Mouse (Mus musculus) liver, embryonic 16.5 days (tissue): Measurements from ENCODE around the gene Tnnt2. TPM values are rescaled to one million over a fixed set of nuclear protein-coding genes. Genes with fewer than 3 reads are reported as not detected.

Experiments
- ATAC-seq: fragments of 200-750 bp; cut with Nextera tagmentation; 2 replicates; pipeline ENCODE4 v1.8.0; 2017; ENCODE audit warnings: low read depth, mild to moderate bottlenecking, moderate number of reproducible peaks, moderate library complexity
- H3K27ac ChIP-seq: fragments of 300-500 bp; sonication (generic); 2 replicates; pipeline ENCODE4 v1.5.1; 2014; ENCODE audit warnings: mild to moderate bottlenecking, low read length
- H3K27me3 ChIP-seq: fragments of 300-500 bp; sonication (generic); 2 replicates; pipeline ENCODE4 v1.6.1; 2014; ENCODE audit warnings: low read depth, low read length, mixed read lengths; ENCODE audit not compliant: control insufficient read depth, insufficient read depth
- H3K36me3 ChIP-seq: fragments of 300-500 bp; sonication (generic); 2 replicates; pipeline ENCODE4 v1.6.1; 2014; ENCODE audit warnings: mild to moderate bottlenecking; ENCODE audit not compliant: control insufficient read depth, insufficient read depth
- H3K4me1 ChIP-seq: fragments of 300-500 bp; sonication (generic); 2 replicates; pipeline ENCODE4 v1.6.1; 2014; ENCODE audit warnings: low read depth, low read length, mixed read lengths; ENCODE audit not compliant: control insufficient read depth
- H3K4me2 ChIP-seq: fragments of 300-500 bp; sonication (generic); 2 replicates; pipeline ENCODE4 v1.6.1; 2014; ENCODE audit warnings: low read depth, low read length, mixed read lengths
- H3K4me3 ChIP-seq: fragments of 300-500 bp; sonication (generic); 2 replicates; pipeline ENCODE4 v1.5.1; 2014; ENCODE audit warnings: low read depth, mild to moderate bottlenecking, low read length
- H3K9ac ChIP-seq: fragments of 300-500 bp; sonication (generic); 2 replicates; pipeline ENCODE4 v1.6.1; 2014; ENCODE audit warnings: low read depth, low read length
- H3K9me3 ChIP-seq: fragments of 300-500 bp; sonication (generic); replicated peaks from 2 replicates; pipeline ENCODE4 v1.6.1; 2016; ENCODE audit warnings: low read length; ENCODE audit not compliant: control insufficient read depth
- WGBS: fragments of 180-500 bp; shearing (Covaris S2); extraction: QIAGEN DNeasy Blood & Tissue Kit; methylation state at CpG from one replicate; pipeline ENCODE4 v1.1.7; 2014; ENCODE audit not compliant: insufficient replicate concordance; 5-methylcytosine and 5-hydroxymethylcytosine counted together
- polyA plus RNA-seq: library from polyadenylated mRNA; unstranded; fragments of >200 nt; fragmentation: Nextera tagmentation; extraction: Ambion mirVana; gene quantifications from 2 replicates; pipeline ENCODE4 v1.2.1, GENCODE M21; 2015

Tnnt2 gene
- polyA plus RNA-seq, 1 experiment from 2014 or later = 5.9 TPM

GRCm38 (mm10) chr1:135814531-135814930, 21.6 kb upstream of the Tnnt2 start:
- no peak for ATAC-seq
- Histone ChIP-seq H3K27ac (no peak overlapping the region), H3K36me3 (no peaks in the 10 kb centered on the region), H3K27me3 (peaks cover 32% of the 10 kb centered on the region), H3K9me3 (no peaks in the 10 kb centered on the region), H3K4me2 (no peak overlapping the region), H3K4me1 (no peaks in the 10 kb centered on the region), H3K9ac (no peak overlapping the region), H3K4me3 (no peak overlapping the region)
- 54% methylated on average over 5 of the region's 5 CpGs for WGBS

GRCm38 (mm10) chr1:135817595-135817994, 18.6 kb upstream of the Tnnt2 start:
- no peaks in the 10 kb centered on the region for H3K36me3 ChIP-seq
- no peak overlapping the region for H3K4me3 ChIP-seq
- H3K4me2 ChIP-seq = no peak overlapping the region
- no peaks in the 10 kb centered on the region for H3K9me3 ChIP-seq
- WGBS = 19% methylated on average over 4 of the region's 4 CpGs
- H3K27ac ChIP-seq = no peak overlapping the region
- no peak for ATAC-seq
- peaks cover 40% of the 10 kb centered on the region for H3K27me3 ChIP-seq
- no peak overlapping the region for H3K9ac ChIP-seq
- H3K4me1 ChIP-seq = no peaks in the 10 kb centered on the region

- ATAC-seq = no peak
- H3K27me3 ChIP-seq = peaks cover 40% of the 10 kb centered on the region
- H3K27ac ChIP-seq = no peak within 1 kb of the TSS
- no peaks in the 10 kb centered on the region for H3K4me1 ChIP-seq
- peak within 1 kb of the TSS; percentile 62 for H3K4me2 ChIP-seq
- no peak within 1 kb of the TSS; the same call in 1 of the 2 replicates for H3K9ac ChIP-seq
- no peaks in the 10 kb centered on the region for H3K36me3 ChIP-seq
- H3K4me3 ChIP-seq = peak within 1 kb of the TSS; percentile 46
- under 1% methylated on average over 63 of the region's 63 CpGs for WGBS
- no peaks in the 10 kb centered on the region for H3K9me3 ChIP-seq
Measured at GRCm38 (mm10) chr1:135818481-135819086, 17.6 kb upstream of the Tnnt2 start, which contains the start of gene Lad1. Gene Lad1, plus strand, starts transcription at chr1:135818598.

GRCm38 (mm10) chr1:135820071-135820470, 16.1 kb upstream of the Tnnt2 start:
- H3K4me1 ChIP-seq = no peaks in the 10 kb centered on the region
- H3K27me3 ChIP-seq = peaks cover 40% of the 10 kb centered on the region
- no peaks in the 10 kb centered on the region for H3K36me3 ChIP-seq
- no peak overlapping the region for H3K4me3 ChIP-seq
- no peak overlapping the region for H3K9ac ChIP-seq
- WGBS = 67% methylated on average over 10 of the region's 10 CpGs
- ATAC-seq = no peak
- H3K9me3 ChIP-seq = no peaks in the 10 kb centered on the region
- H3K4me2 ChIP-seq = no peak overlapping the region
- no peak overlapping the region for H3K27ac ChIP-seq

DNA sequence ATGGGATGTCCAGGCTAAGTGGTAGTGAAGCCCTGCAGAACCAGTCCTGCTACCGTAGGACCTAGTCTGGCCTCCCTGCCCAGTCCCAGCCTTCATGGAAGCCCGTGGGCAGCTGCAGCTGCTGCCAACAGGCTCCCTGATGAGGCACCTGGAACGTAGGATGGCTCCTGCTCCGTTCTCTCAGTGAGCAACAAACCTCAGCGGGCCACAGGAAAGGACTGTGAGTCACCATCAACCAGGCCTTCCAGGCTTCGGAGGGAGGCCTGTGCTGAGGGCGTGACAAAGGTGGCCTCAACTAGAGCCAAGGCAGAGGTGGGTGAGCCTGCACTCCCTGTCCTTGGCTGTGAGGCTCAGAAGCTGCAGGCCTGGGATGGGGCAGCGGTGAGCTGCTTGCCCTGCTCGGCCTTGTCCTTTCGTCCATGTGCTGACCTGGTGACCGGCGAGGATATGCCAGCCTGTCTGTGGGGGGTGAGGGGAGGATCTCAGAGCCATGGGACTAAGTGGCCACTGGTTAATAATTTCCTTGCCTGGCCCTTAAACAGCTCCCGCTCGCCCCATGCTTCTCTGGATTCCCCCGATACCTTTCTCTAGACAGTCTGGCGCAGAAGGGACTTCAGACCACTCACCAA, 15.3 kb upstream of the Tnnt2 start:
- Histone ChIP-seq H3K36me3 (no peaks in the 10 kb centered on the region), H3K4me2 (no peak overlapping the region), H3K27ac (no peak overlapping the region), H3K9ac (no peak overlapping the region), H3K9me3 (no peaks in the 10 kb centered on the region), H3K4me1 (no peaks in the 10 kb centered on the region), H3K27me3 (peaks cover 40% of the 10 kb centered on the region), H3K4me3 (no peak overlapping the region)
- no peak for ATAC-seq
- 55% methylated on average over 16 of the region's 16 CpGs for WGBS

DNA sequence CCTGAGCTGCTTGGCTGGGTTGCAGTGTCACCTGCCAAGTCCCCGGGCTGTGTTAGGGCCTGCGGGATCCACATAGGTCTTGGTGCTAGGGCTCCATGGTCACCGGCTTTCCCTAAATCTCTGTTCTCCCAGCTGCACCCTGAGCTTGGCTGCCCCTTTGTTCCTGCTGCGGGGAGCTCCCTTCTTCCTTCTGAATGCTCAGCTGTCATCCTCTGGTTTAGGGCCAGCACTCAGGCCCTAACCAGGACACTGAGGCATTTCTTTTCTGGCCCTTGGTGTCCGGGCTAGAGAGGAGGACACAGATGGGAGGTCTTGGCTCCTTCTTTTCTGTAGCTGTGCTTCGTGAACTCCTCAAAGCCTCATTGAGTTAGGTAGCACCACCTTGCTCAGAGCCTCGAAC, 14.4 kb upstream of the Tnnt2 start:
- H3K9me3 ChIP-seq = no peaks in the 10 kb centered on the region
- 62% methylated on average over 7 of the region's 7 CpGs for WGBS
- H3K4me1 ChIP-seq = no peaks in the 10 kb centered on the region
- H3K36me3 ChIP-seq = no peaks in the 10 kb centered on the region
- no peak overlapping the region for H3K9ac ChIP-seq
- H3K27ac ChIP-seq = no peak overlapping the region
- H3K4me2 ChIP-seq = no peak overlapping the region
- no peak overlapping the region for H3K4me3 ChIP-seq
- peaks cover 33% of the 10 kb centered on the region for H3K27me3 ChIP-seq
- ATAC-seq = no peak

- 17% methylated on average over 1 of the region's 1 CpGs for WGBS
- no peaks in the 10 kb centered on the region for H3K36me3 ChIP-seq
- H3K27ac ChIP-seq = no peak overlapping the region
- no peaks in the 10 kb centered on the region; the same call in 1 of the 2 replicates for H3K27me3 ChIP-seq
- no peak overlapping the region for H3K4me3 ChIP-seq
- H3K9ac ChIP-seq = no peak overlapping the region
- H3K4me2 ChIP-seq = no peak overlapping the region
- no peaks in the 10 kb centered on the region for H3K4me1 ChIP-seq
- no peaks in the 10 kb centered on the region for H3K9me3 ChIP-seq
- ATAC-seq = no peak
Measured at GRCm38 (mm10) chr1:135828918-135829317, 7.2 kb upstream of the Tnnt2 start.

- Histone ChIP-seq H3K9ac (no peak overlapping the region), H3K4me1 (no peaks in the 10 kb centered on the region), H3K9me3 (no peaks in the 10 kb centered on the region), H3K36me3 (no peaks in the 10 kb centered on the region), H3K27me3 (no peaks in the 10 kb centered on the region; the same call in 1 of the 2 replicates), H3K4me2 (no peak overlapping the region), H3K27ac (no peak overlapping the region), H3K4me3 (no peak overlapping the region)
- 47% methylated on average over 6 of the region's 6 CpGs for WGBS
- ATAC-seq = no peak
Measured at GRCm38 (mm10) chr1:135834206-135834859, 1.8 kb upstream of the Tnnt2 start.

DNA sequence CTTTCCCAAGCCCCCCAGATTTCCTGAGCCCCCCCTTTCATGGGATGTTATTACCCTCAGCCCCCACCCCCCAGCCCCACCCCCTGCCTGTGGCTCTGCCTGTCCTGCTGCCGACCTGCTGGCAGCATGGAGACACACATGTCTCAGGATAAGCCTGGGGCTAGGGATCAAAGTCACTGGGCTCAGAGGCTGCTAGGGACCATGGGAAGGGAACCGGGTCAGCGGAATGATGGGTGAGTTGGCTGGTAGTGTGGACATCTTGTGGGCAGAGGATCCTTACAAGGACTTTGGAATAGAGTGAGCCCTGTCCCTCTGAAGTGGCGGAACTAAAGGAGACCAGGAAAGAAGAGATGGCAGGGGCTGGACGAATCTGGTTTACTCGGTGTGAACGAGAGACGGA, 1.2 kb upstream of the Tnnt2 start:
- no peak overlapping the region for H3K4me3 ChIP-seq
- H3K9ac ChIP-seq = no peak overlapping the region
- H3K27me3 ChIP-seq = no peaks in the 10 kb centered on the region; the same call in 1 of the 2 replicates
- H3K27ac ChIP-seq = no peak overlapping the region
- WGBS = 66% methylated on average over 8 of the region's 8 CpGs
- H3K36me3 ChIP-seq = no peaks in the 10 kb centered on the region
- no peaks in the 10 kb centered on the region for H3K9me3 ChIP-seq
- H3K4me1 ChIP-seq = no peaks in the 10 kb centered on the region
- no peak for ATAC-seq
- no peak overlapping the region for H3K4me2 ChIP-seq
